Mouse (Mus musculus): ENCODE measurements around the gene Ccl19. TPM values are rescaled to one million over a fixed set of nuclear protein-coding genes. Genes with fewer than 3 reads are reported as not detected.
"Not testable (repeated sequence)": the region's sequence is repeated elsewhere in the genome, so short reads cannot be mapped to it uniquely, and the experiment has no call there.

The Ccl19 gene
- polyA plus RNA-seq (2017; shearing (Covaris generic)) = not detected

DNA sequence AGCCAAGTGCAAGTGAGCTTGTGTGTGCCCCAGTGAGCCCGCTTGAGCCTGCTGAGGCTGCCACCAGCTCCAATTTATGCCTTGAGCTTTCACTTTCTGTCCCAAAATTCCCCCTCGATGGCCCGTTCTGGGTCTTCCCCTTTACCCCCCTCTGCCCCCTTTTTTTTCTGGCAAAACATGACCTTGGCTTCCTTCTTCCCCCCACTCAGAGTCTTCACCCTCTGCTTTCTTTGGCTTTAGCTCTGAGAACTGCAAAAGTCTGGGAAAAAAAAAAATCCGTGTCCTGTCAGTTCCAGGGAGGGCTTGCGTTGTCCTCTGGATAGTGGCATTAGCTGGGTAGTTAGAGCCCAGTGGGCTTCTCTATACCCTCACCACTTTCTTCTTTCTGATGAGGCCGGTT, at the start of gene Ccl19:
TSS of gene Ccl19 (minus strand) at position 101 of the 400 bp plus-strand sequence.
- not testable (repeated sequence) for ATAC-seq

DNA sequence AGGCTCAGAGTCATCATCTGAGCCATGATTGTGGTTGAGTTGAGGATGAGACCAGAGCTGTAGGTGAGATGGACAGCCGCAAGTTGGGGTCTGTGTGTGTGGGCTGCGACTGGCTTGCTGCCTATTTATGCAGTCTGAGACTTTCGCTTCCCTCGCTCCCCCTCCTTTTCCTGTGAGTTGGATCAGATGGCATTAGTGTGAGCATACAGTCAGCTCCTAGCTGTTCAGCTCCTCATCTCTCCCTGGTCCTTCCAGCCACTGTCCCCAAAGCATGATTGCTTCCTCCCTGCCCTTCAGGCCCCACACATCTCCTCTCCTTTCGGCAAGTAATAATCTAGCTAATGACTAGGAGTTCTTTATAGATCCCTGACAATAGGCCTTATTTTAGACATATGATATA, 17.5 kb upstream of the Ccl19 start, which contains the start of gene Ccl21a:
TSS of gene Ccl21a (minus strand) at position 101 of the 400 bp plus-strand sequence.
- ATAC-seq = not testable (repeated sequence)

DNA sequence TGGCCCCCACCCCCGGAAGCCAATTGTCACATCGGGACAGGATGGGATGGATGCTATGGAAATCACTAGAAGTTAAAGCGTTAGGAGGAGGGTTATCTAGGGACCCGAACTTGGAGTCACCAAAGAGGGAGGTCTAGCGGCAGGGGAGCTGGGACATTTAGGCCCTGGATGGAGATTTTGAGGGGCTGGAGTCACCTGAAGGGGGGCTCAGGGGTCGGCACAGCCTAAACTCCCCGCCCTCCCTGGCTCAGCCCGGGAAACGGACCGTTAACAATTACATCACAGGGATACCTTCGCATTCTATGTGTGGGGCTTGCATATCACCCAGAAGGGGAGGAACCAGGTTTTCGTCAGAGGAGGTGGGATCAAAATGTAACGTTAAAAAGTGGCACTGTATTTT, 21.1 kb downstream of the Ccl19 start, which contains the start of gene 4930578G10Rik:
TSS of gene 4930578G10Rik (plus strand) at position 301 of the 400 bp plus-strand sequence.
- not testable (repeated sequence) for ATAC-seq

Other genes with a start within 250 kb of the Ccl19 start
- not detected for gene Fam205a2, start 228.4 kb downstream of the Ccl19 start, polyA plus RNA-seq (2017; shearing (Covaris generic))
- not detected for gene Gm10591, start 144.4 kb downstream of the Ccl19 start, polyA plus RNA-seq (2017; shearing (Covaris generic))
- not detected for gene Gm2564, start 126.9 kb downstream of the Ccl19 start, polyA plus RNA-seq (2017; shearing (Covaris generic))
- not detected for gene Ccl27b, start 101.3 kb downstream of the Ccl19 start, polyA plus RNA-seq (2017; shearing (Covaris generic))
- not detected for gene Il11ra2, start 94.7 kb downstream of the Ccl19 start, polyA plus RNA-seq (2017; shearing (Covaris generic))
- gene 4930578G10Rik, start 21.0 kb downstream of the Ccl19 start, polyA plus RNA-seq (2017; shearing (Covaris generic)) = not detected
- not detected for gene Ccl21a, start 17.4 kb upstream of the Ccl19 start, polyA plus RNA-seq (2017; shearing (Covaris generic))
- gene Fam205a1, start 97.3 kb upstream of the Ccl19 start, polyA plus RNA-seq (2017; shearing (Covaris generic)) = not detected
- gene Gm12394, start 100.2 kb upstream of the Ccl19 start, polyA plus RNA-seq (2017; shearing (Covaris generic)) = not detected
- gene Fam205c, start 117.7 kb upstream of the Ccl19 start, polyA plus RNA-seq (2017; shearing (Covaris generic)) = not detected
- gene Phf24, start 160.1 kb upstream of the Ccl19 start, polyA plus RNA-seq (2017; shearing (Covaris generic)) = not detected
- gene Dnajb5, start 193.2 kb upstream of the Ccl19 start, polyA plus RNA-seq (2017; shearing (Covaris generic)) = 1 to 10 TPM; 2.1 to 5.3 (median 2.3) TPM
- 1 to 10 TPM in 1 of 3 experiments, under 1 TPM in 1, not detected in 1; 0.35 to 1.1 TPM for gene 1700022I11Rik, start 213.0 kb upstream of the Ccl19 start, polyA plus RNA-seq (2017; shearing (Covaris generic))
- 100 to 1,000 TPM; 144 to 162 (median 154) TPM for gene Vcp, start 243.9 kb upstream of the Ccl19 start, polyA plus RNA-seq (2017; shearing (Covaris generic))